Mouse (Mus musculus) ES-E14 (cell line): ENCODE results near the gene Dpep3.

Source experiments
- CHD2 ChIP-seq: IDR thresholded peaks from 2 replicates; pipeline ENCODE4 v1.6.1; 2014; ENCODE audit warnings: mild to moderate bottlenecking, low read depth, low read length, inconsistent platforms
- HCFC1 ChIP-seq: IDR thresholded peaks from 2 replicates; pipeline ENCODE4 v1.6.1; 2012; ENCODE audit warnings: low read length, inconsistent platforms, borderline replicate concordance; ENCODE audit not compliant: insufficient read depth
- MAFK ChIP-seq: IDR thresholded peaks from 2 replicates; pipeline ENCODE4 v1.6.1; 2014; ENCODE audit warnings: mild to moderate bottlenecking, low read depth, low read length, inconsistent platforms; ENCODE audit not compliant: insufficient read depth
- ZC3H11A ChIP-seq: IDR thresholded peaks from 2 replicates; pipeline ENCODE4 v1.6.1; 2012; ENCODE audit warnings: low read depth, mild to moderate bottlenecking, inconsistent platforms, low read length, borderline replicate concordance
- ZNF384 ChIP-seq: IDR thresholded peaks from 2 replicates; pipeline ENCODE4 v1.6.1; 2012; ENCODE audit warnings: low read depth, low read length, inconsistent platforms

DNA sequence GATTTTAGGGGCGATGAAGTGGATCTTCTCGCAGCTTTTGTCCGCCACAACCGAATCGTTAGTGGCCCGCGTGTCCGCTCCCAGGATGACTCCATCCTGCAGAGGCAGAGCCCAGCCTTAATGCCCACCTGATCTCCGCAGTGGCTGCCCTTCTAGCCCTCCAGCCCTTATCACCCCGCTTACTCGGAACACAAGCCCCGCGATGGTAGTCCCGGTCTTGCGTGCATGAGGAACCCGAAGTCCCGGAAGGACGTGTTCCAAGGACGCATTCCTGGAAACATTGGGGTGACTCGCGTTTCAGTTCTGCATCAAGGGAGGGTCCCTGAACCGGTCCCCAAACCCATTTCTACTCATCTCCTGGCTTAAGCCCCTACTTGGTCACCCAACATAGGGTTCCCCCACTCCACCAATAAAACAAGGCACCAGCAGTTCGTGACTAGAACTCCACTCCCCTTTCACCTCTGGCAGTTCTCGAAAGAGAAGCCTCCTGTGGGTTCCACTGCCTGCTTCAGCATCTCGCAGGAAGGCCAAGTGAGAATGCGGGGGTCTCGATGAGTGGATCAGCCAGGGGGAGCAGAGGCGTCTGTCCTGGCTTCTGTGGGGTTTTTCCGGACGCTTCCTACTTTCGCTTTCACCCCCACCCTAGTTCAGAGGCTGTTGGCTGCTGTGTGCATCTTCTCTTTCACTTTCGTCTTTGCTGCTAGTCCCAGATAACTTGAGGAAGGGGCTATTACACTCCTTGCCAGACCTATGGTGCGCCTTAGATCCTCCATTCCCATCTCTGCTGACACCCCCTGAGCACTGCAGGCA is 41.5 kb downstream of the Dpep3 start:
- TF ChIP-seq HCFC1 (no peak), MAFK (no peak), ZC3H11A (no peak), ZNF384 (no peak), CHD2 (no peak)
